Mouse (Mus musculus): ENCODE results near the gene Pgpep1.

DNA sequence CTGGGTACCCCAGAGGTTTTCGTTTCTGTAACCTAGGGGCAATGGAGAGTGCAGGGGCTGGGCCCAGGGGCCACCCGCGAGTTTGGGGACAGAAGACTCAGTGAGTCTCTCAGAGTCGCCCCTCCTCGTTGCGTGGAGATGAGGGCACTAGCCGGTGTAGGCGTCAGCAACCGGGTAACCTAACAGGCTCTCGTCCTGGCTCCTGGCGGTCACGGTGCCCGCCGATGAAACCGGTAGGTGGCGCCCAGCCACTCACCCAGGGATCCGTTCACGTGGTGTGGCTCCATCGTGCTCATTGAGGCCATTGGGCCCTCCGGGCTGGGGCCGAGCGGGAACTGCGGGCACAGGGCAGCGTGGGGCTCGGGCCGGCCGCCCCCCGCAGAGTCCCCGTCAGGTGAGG lies 61.9 kb downstream of the Pgpep1 start:
- no peak for TF ChIP-seq CTCF (IDR thresholded peaks at IDR 0.05; ENCODE audit: control insufficient read depth, insufficient read depth, insufficient read length)
- no peak for TF ChIP-seq CEBPB (IDR thresholded peaks at IDR 0.05; ENCODE audit: low read depth)

Data from C2C12 (cell line).